Mouse (Mus musculus): ENCODE data around the gene Arpc3. TPM values are rescaled to one million over a fixed set of nuclear protein-coding genes. Genes with fewer than 3 reads are reported as not detected.
"Not testable (repeated sequence)": the region's sequence is repeated elsewhere in the genome, so short reads cannot be mapped to it uniquely, and the experiment has no call there.

Gene Arpc3
- polyA plus RNA-seq, 1 experiment, result 203 TPM

GRCm38 (mm10) chr5:122453188-122453587 lies 61.5 kb downstream of the Arpc3 start:
- H3K27me3 ChIP-seq (ENCODE audit: control insufficient read depth, insufficient read depth, low read length), result no peaks in the 10 kb centered on the region

GRCm38 (mm10) chr5:122454442-122454841 lies 62.8 kb downstream of the Arpc3 start:
- Histone ChIP-seq H3K4me3 (replicated peaks; ENCODE audit: insufficient read depth, low read depth, low read length) (no peak overlapping the region), H3K27ac (ENCODE audit: insufficient read depth, low read length) (peak overlapping the region; percentile 42; the same call in 1 of the 2 replicates), H3K4me1 (ENCODE audit: control insufficient read depth, insufficient read depth, low read length) (peaks cover 32% of the 10 kb centered on the region), H3K27me3 (ENCODE audit: control insufficient read depth, insufficient read depth, low read length) (no peaks in the 10 kb centered on the region)
- TF ChIP-seq POLR2A (IDR thresholded peaks at IDR 0.05; ENCODE audit: borderline replicate concordance, insufficient read depth, low read length) (no peak), CTCF (IDR thresholded peaks at IDR 0.05; ENCODE audit: borderline replicate concordance, insufficient read depth, low read depth, low read length) (no peak)
- no peak for DNase-seq
- WGBS, result 38% methylated on average over 4 of the region's 4 CpGs

More at GRCm38 (mm10) chr5:122453188-122453587, 61.5 kb downstream of the Arpc3 start:
- H3K4me3 ChIP-seq (replicated peaks; ENCODE audit: insufficient read depth, low read depth, low read length), result no peak overlapping the region
- H3K4me1 ChIP-seq (ENCODE audit: control insufficient read depth, insufficient read depth, low read length), result peaks cover 20% of the 10 kb centered on the region
- TF ChIP-seq CTCF (IDR thresholded peaks at IDR 0.05; ENCODE audit: borderline replicate concordance, insufficient read depth, low read depth, low read length) (no peak), POLR2A (IDR thresholded peaks at IDR 0.05; ENCODE audit: borderline replicate concordance, insufficient read depth, low read length) (no peak)
- DNase-seq, result no peak
- WGBS, result 74% methylated on average over 6 of the region's 6 CpGs
- H3K27ac ChIP-seq (ENCODE audit: insufficient read depth, low read length), result no peak overlapping the region

GRCm38 (mm10) chr5:122454883-122455282 lies 63.2 kb downstream of the Arpc3 start:
- TF ChIP-seq CTCF (IDR thresholded peaks at IDR 0.05; ENCODE audit: borderline replicate concordance, insufficient read depth, low read depth, low read length) (no peak), POLR2A (IDR thresholded peaks at IDR 0.05; ENCODE audit: borderline replicate concordance, insufficient read depth, low read length) (no peak)
- Histone ChIP-seq H3K4me3 (replicated peaks; ENCODE audit: insufficient read depth, low read depth, low read length) (no peak overlapping the region), H3K27me3 (ENCODE audit: control insufficient read depth, insufficient read depth, low read length) (no peaks in the 10 kb centered on the region), H3K27ac (ENCODE audit: insufficient read depth, low read length) (peak overlapping the region; percentile 42; the same call in 1 of the 2 replicates), H3K4me1 (ENCODE audit: control insufficient read depth, insufficient read depth, low read length) (peaks cover 34% of the 10 kb centered on the region)
- no peak for DNase-seq
- 90% methylated on average over 3 of the region's 3 CpGs for WGBS

- WGBS, result 73% methylated on average over 3 of the region's 3 CpGs
- TF ChIP-seq CTCF (IDR thresholded peaks at IDR 0.05; ENCODE audit: borderline replicate concordance, insufficient read depth, low read depth, low read length), result no peak
- TF ChIP-seq POLR2A (IDR thresholded peaks at IDR 0.05; ENCODE audit: borderline replicate concordance, insufficient read depth, low read length), result no peak
- no peak overlapping the region for H3K27ac ChIP-seq (ENCODE audit: insufficient read depth, low read length)
- H3K4me3 ChIP-seq (replicated peaks; ENCODE audit: insufficient read depth, low read depth, low read length), result no peak overlapping the region
- peaks cover 41% of the 10 kb centered on the region for H3K4me1 ChIP-seq (ENCODE audit: control insufficient read depth, insufficient read depth, low read length)
- DNase-seq, result no peak
- no peaks in the 10 kb centered on the region for H3K27me3 ChIP-seq (ENCODE audit: control insufficient read depth, insufficient read depth, low read length)
These were observed 63.9 kb downstream of the Arpc3 start for GRCm38 (mm10) chr5:122455584-122455983.

- peaks cover 52% of the 10 kb centered on the region for H3K4me1 ChIP-seq (ENCODE audit: control insufficient read depth, insufficient read depth, low read length)
- not testable (repeated sequence) for H3K4me3 ChIP-seq (replicated peaks; ENCODE audit: insufficient read depth, low read depth, low read length); H3K27me3 ChIP-seq (ENCODE audit: control insufficient read depth, insufficient read depth, low read length); H3K27ac ChIP-seq (ENCODE audit: insufficient read depth, low read length); DNase-seq
- WGBS, result 76% methylated on average over 9 of the region's 9 CpGs
These were observed 65.4 kb downstream of the Arpc3 start for GRCm38 (mm10) chr5:122457054-122457453.

GRCm38 (mm10) chr5:122458066-122458465 lies 66.4 kb downstream of the Arpc3 start:
- DNase-seq, result no peak
- TF ChIP-seq CTCF (IDR thresholded peaks at IDR 0.05; ENCODE audit: borderline replicate concordance, insufficient read depth, low read depth, low read length) (no peak), POLR2A (IDR thresholded peaks at IDR 0.05; ENCODE audit: borderline replicate concordance, insufficient read depth, low read length) (no peak)
- WGBS, result 85% methylated on average over 4 of the region's 4 CpGs
- Histone ChIP-seq H3K27me3 (ENCODE audit: control insufficient read depth, insufficient read depth, low read length) (no peaks in the 10 kb centered on the region), H3K4me3 (replicated peaks; ENCODE audit: insufficient read depth, low read depth, low read length) (no peak overlapping the region), H3K27ac (ENCODE audit: insufficient read depth, low read length) (peak overlapping the region; percentile 72; the same call in 1 of the 2 replicates), H3K4me1 (ENCODE audit: control insufficient read depth, insufficient read depth, low read length) (peaks cover 52% of the 10 kb centered on the region)

- 21% methylated on average over 5 of the region's 5 CpGs for WGBS
- H3K27ac ChIP-seq (ENCODE audit: insufficient read depth, low read length), result peak overlapping the region; percentile 72
- no peaks in the 10 kb centered on the region for H3K27me3 ChIP-seq (ENCODE audit: control insufficient read depth, insufficient read depth, low read length)
- peaks cover 49% of the 10 kb centered on the region for H3K4me1 ChIP-seq (ENCODE audit: control insufficient read depth, insufficient read depth, low read length)
- DNase-seq, result peak; percentile 68 to 77
- no peak overlapping the region for H3K4me3 ChIP-seq (replicated peaks; ENCODE audit: insufficient read depth, low read depth, low read length)
- 0 out of 2 replicates have a peak, but pooled peaks have one; percentile 1 for TF ChIP-seq POLR2A (IDR thresholded peaks at IDR 0.05; ENCODE audit: borderline replicate concordance, insufficient read depth, low read length)
- no peak for TF ChIP-seq CTCF (IDR thresholded peaks at IDR 0.05; ENCODE audit: borderline replicate concordance, insufficient read depth, low read depth, low read length)
These were observed 67.7 kb downstream of the Arpc3 start for GRCm38 (mm10) chr5:122459335-122459734.

GRCm38 (mm10) chr5:122460656-122461055 lies 69.0 kb downstream of the Arpc3 start:
- no peaks in the 10 kb centered on the region for H3K27me3 ChIP-seq (ENCODE audit: control insufficient read depth, insufficient read depth, low read length)
- peaks cover 37% of the 10 kb centered on the region for H3K4me1 ChIP-seq (ENCODE audit: control insufficient read depth, insufficient read depth, low read length)
- peak overlapping the region; percentile 56 for H3K27ac ChIP-seq (ENCODE audit: insufficient read depth, low read length)
- TF ChIP-seq POLR2A (IDR thresholded peaks at IDR 0.05; ENCODE audit: borderline replicate concordance, insufficient read depth, low read length), result no peak
- no peak for TF ChIP-seq CTCF (IDR thresholded peaks at IDR 0.05; ENCODE audit: borderline replicate concordance, insufficient read depth, low read depth, low read length)
- DNase-seq, result peak; percentile 79 to 86
- 10% methylated on average over 11 of the region's 11 CpGs for WGBS
- no peak overlapping the region for H3K4me3 ChIP-seq (replicated peaks; ENCODE audit: insufficient read depth, low read depth, low read length)

Measured in cerebellum, adult 2 months (tissue).